Mouse (Mus musculus) large intestine, adult 2 months (tissue): ENCODE measurements around the gene Evx1. TPM values are rescaled to one million over a fixed set of nuclear protein-coding genes. Genes with fewer than 3 reads are reported as not detected.
"Not testable (repeated sequence)": the region's sequence is repeated elsewhere in the genome, so short reads cannot be mapped to it uniquely, and the experiment has no call there.

ENCODE experiments used
- DNase-seq: peaks from one replicate; pipeline ENCODE4 v3.0.0-alpha.2; 2012; ENCODE audit warnings: low read depth, low spot score
- WGBS: fragments of 180-500 bp; shearing (Covaris S2); methylation state at CpG from one replicate; pipeline ENCODE4 v1.1.7; 2018; 5-methylcytosine and 5-hydroxymethylcytosine counted together
- polyA plus RNA-seq: library from polyadenylated mRNA; depleted of rRNA; stranded (reverse); fragments of >200 nt; gene quantifications from 2 replicates; pipeline ENCODE4 v1.2.3, GENCODE M21; 2012; rRNA removed

Evx1 gene
- polyA plus RNA-seq, 1 experiment, result not detected

DNA sequence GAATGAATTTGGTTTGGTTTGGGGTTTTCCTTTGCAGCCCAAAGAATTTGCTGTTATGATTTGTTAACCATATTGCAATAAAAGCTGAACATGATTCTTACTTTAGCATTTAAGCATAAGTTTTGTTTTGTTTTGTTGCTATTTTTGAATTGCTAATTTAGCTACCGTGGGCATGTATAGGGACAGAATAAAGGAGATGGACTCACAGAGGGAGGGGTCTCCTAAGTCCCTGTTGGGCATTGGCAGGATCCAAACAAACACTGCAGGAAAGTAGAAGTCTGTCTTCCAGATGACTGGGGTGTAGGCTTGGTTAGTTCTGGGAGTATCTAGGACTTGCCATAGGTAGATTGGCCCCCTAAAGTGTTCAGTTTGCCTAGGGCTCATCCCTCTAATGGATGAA is 5.0 kb downstream of the Evx1 start:
- DNase-seq, result no peak
- WGBS, result 75% methylated on average over 1 of the region's 1 CpGs

GRCm38 (mm10) chr6:52319956-52320690 is 6.8 kb downstream of the Evx1 start:
- no peak for DNase-seq
- WGBS, result 47% methylated on average over 17 of the region's 17 CpGs

DNA sequence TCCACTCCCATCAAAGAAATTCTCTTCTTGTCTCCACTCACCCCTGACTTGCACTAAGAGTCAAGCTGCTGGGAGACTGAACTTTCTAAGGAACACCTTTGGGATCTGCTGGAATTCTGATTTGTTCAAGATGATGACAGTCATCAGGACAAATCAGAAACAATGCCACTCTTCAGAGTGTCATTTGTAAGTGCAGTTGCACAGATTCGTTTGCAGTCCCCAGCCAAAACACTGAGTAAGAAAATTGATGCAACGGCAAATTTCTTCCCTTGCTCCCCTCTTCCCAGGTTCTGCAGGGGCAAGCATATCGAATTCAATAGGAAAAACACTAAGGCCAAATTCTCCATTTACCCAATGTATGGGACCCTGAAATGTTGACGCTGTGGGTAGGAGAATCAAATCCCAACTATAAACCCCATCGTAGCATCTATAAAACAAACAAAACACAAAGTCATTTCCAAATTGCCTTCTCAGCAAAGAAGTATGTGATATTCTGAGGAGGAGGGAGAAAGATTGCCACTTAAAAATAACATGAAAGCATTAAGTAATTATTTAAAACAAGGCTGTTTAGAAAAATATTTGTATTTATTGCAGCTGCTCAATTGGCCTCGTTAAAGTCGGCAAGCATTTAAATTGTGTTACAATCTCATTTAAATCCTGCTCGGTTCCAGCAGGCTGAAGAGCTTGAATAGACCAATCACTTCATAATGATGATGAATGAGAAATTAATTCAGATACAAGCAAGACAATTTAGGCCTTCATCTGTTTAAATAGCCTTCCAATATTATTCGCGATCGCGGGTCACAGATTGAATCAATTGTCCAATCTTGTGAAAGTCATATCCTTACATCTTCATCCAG is 7.9 kb downstream of the Evx1 start:
- no peak for DNase-seq
- 31% methylated on average over 12 of the region's 12 CpGs for WGBS

GRCm38 (mm10) chr6:52321826-52322315 is 8.6 kb downstream of the Evx1 start:
- WGBS, result 24% methylated on average over 21 of the region's 21 CpGs
- DNase-seq, result no peak

DNA sequence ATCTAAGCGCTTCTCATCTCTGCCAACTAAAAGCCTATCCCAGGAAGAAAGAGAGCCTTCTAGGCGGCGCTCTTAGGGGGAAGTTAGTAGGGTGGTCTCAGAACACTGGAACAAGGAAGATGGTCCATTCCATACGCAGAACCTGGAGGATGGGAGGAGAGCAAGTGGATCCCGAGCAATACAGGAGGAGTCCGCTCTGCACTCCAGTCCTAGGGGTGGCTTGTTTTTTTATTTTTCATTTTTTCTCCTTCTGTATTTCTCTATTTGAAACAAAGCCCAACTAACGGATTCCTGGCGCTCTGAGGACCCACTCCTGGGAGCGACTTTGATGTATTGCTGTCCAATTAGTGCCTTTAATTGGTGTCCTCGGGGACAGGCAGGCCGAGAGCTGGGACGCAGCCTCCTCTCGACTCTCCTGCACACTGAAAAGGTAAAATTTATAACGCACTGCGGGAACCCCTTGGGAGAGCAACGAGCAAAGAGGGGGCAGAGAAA is 9.5 kb downstream of the Evx1 start:
- DNase-seq, result no peak
- WGBS, result 44% methylated on average over 16 of the region's 16 CpGs

GRCm38 (mm10) chr6:52323292-52323691 is 10.0 kb downstream of the Evx1 start:
- 52% methylated on average over 10 of the region's 10 CpGs for WGBS
- DNase-seq, result no peak

- no peak for DNase-seq
- WGBS, result 95% methylated on average over 3 of the region's 3 CpGs
Observed at GRCm38 (mm10) chr6:52324061-52324460, 10.8 kb downstream of the Evx1 start.

GRCm38 (mm10) chr6:52346816-52347215 is 33.5 kb downstream of the Evx1 start:
- 97% methylated on average over 16 of the region's 16 CpGs for WGBS
- DNase-seq, result not testable (repeated sequence)

- no peak for DNase-seq
- 92% methylated on average over 2 of the region's 2 CpGs for WGBS
Observed at GRCm38 (mm10) chr6:52366021-52366420, 52.7 kb downstream of the Evx1 start.

DNA sequence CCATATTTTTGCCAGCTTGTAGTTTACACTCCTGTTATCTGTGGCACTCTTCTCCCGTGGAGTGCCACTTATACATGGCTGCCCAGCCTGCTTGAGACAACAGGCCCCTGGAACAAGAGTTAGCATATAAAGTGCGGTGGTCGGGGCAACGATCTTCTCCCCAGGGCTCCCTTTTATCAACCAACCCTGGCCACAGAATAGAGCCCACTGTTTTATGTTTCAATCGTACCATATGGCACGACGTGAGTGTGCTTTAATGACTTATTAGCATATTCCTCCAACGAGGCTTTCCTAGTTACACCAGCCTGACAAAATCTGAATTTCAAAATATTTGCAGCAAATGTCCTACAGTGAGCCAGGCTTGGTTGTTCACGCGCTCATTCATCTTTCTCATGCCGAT is 53.2 kb downstream of the Evx1 start:
- 84% methylated on average over 11 of the region's 11 CpGs for WGBS
- no peak for DNase-seq

- 93% methylated on average over 4 of the region's 4 CpGs for WGBS
- DNase-seq, result no peak
Observed at GRCm38 (mm10) chr6:52367067-52367466, 53.8 kb downstream of the Evx1 start.

Other genes starting within 250 kb of the Evx1 start
- 0.24 and 0.33 TPM in 2 replicates for gene Hoxa1, start 155.2 kb upstream of the Evx1 start, polyA plus RNA-seq
- gene Hoxa2, start 148.7 kb upstream of the Evx1 start, polyA plus RNA-seq, result 0.73 and 0.97 TPM in 2 replicates
- gene 5730596B20Rik, start 136.0 kb upstream of the Evx1 start, polyA plus RNA-seq, result 0.02 and 0.07 TPM in 2 replicates
- 0.78 and 1.3 TPM in 2 replicates for gene Hoxa4, start 121.7 kb upstream of the Evx1 start, polyA plus RNA-seq
- 1.7 and 2.4 TPM in 2 replicates for gene Hoxa5, start 108.9 kb upstream of the Evx1 start, polyA plus RNA-seq
- gene Hoxa6, start 104.8 kb upstream of the Evx1 start, polyA plus RNA-seq, result 0.16 and 0.41 TPM in 2 replicates
- 1.6 and 3.0 TPM in 2 replicates for gene Hoxa3, start 100.2 kb upstream of the Evx1 start, polyA plus RNA-seq
- 0.21 and 0.24 TPM in 2 replicates for gene Gm28308, start 100.2 kb upstream of the Evx1 start, polyA plus RNA-seq
- 3.2 and 3.8 TPM in 2 replicates for gene Hoxa7, start 91.6 kb upstream of the Evx1 start, polyA plus RNA-seq
- gene Hoxa9, start 82.4 kb upstream of the Evx1 start, polyA plus RNA-seq, result 0.10 TPM in 1 of 2 replicates, not detected in the other
- gene Hoxa10, start 72.6 kb upstream of the Evx1 start, polyA plus RNA-seq, result 0.04 and 0.07 TPM in 2 replicates
- not detected in 2 replicates for gene Hoxa11, start 67.7 kb upstream of the Evx1 start, polyA plus RNA-seq
- gene Hoxa13, start 52.6 kb upstream of the Evx1 start, polyA plus RNA-seq, result not detected in 2 replicates